Mouse (Mus musculus): ENCODE measurements around the gene Eme2.

Eme2 gene

GRCm38 (mm10) chr17:24840341-24840740 lies 54.5 kb downstream of the Eme2 start:
- CTCF ChIA-PET = interaction anchor here (0.6 kb wide), 1 partner anchor 381 kb away, joined by 3 read pairs; no protein-coding TSS in a partner anchor

- CTCF ChIA-PET = interaction anchor here (0.6 kb wide), 1 partner anchor 129 kb away, joined by 4 read pairs; no protein-coding TSS in a partner anchor
Observed at GRCm38 (mm10) chr17:24839842-24840241, 55.0 kb downstream of the Eme2 start, which contains the start of gene Hagh. Gene Hagh, plus strand, starts transcription at chr17:24840143.

All from spleen, embryonic (tissue).